Mouse (Mus musculus): ENCODE data around the gene Calml4.

The Calml4 gene

DNA sequence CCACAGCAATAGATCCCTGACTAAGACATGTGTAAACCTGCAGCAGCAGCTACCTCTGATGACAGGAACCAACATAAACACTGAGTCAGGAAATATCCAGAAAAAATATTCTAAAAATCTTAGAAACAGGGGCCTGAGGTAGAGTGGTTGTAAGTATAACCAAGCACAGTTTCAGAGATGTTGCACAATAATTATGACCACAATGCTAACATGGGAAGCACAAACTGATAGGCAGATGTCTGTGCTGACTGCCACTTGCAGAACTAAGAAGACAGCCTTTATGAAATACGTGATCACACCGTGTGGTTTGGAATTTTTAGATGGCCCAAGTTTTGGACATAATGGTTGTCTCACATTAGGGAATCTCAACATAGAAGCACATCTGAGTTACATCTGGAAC, 46.0 kb downstream of the Calml4 start:
- DNase-seq: no peak

DNA sequence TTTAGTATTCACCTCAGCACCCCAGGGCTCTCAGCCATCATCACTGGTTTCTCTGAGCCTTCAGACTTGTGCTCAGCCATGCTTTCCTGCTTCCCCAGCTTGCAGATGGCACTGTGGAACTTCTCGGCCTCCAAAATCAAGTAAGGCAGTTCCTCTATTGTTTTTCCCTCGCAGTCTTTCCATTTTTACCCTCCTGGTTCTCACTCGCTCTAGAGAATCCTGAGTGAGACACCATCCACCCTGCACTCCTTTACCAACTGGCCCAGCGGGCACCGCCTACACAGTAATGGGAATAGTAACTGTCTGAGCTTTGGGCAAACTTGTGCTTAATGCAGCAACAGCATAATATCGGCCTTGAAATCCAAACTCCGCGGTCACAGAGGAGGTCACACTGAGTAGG, 47.2 kb downstream of the Calml4 start:
- no peak for DNase-seq

DNA sequence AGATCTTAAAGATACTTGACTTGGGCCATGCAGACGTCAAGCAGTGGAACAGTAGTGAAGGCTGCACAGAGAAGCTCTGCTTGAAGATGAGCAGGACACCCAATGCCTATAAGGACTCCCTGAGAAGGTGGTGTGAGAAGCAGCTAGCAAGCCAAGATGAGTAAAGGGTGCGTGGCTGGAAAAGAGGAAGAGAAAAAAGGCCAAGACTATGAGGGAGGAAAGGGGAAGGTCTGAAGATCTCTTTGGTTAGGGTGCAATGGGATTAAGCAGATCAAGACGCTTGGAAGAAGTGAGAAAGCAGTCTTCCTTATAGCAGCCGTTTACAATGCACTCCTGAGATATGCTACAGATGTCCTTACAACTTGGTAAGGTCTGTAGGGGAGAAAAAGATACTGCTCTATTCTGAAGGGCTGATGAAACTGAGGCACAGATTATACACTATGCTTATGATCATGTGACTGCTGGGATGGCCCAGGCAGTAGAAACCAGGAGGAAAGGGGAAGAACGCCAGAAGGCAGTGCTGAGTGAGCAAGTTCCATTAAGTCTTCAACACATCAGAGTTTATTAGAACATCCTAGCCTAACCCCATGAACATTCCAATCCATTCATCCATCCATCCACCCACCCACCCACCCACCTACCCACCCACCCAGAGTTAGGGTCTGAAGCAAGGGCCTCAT, 55.6 kb downstream of the Calml4 start:
- no peak for DNase-seq

DNA sequence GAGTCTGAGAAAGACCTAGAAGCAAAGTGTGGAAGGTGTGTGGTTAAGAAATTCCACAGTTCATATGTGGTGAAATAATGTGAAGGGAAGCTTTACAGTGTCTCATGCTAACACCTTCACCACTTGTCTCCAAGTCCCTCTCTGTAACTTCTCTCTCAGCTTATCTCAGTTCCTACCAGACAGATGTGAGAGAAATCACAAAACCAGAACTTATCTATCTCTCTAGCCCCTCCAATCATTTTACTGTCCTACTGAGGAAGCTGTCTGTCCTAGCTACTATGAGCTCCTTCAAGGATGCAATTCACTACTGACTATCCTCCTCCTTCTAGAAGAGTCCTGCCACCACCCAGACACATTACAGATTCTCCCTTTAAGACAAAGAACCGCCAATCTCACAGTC, 59.2 kb downstream of the Calml4 start:
- DNase-seq: no peak

DNA sequence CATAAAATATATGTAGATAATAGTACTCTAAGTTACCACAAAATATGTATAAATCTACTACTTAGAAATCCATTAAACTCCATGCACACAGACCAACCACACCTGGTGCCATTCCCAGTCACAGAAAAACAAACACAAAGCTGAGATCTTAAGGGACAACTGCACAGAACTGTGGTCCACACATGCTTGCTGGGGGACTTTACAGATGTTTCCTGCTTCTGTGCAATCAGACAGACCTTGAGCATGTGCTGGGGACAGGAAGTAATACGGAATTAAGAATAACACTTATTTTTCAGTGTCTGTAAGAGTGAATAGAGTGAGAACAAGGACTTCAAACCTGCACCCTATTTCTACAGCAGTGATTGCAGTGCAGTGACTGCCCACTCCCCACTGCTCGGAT, 63.0 kb downstream of the Calml4 start:
- no peak for DNase-seq

DNA sequence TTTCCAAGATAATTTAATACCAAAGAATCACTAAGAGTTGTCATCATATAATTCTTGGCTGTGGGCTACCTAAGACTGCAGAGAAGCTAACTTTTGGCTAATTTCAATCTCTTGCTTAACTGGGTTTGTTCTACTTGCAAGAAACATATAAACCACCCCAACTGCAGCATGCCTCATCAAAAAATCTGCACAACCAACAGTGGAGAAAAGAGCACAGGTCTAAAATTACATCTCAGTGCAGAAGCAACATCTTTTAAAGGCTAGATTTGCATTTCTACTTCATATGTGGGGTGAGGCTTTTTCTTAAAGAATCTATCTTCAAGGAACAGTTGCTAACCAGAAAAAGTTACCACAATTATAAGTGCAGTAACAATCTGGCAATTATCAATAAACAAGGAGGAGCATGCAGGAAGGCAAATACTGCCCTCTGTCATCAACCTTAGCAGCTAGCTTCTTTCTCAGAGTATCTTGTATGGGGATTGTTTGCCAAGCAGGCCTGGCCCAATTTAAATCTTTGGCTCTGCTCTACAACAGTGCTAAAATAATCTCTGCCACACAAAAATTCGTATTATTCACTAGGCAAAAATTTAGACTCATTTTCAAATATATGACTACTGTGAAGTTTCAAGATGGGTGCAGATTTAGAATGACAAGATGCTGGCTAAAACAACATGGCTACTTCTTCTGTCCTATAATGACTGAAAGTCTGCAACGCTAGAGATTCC, 67.2 kb downstream of the Calml4 start:
- no peak for DNase-seq
